Mouse (Mus musculus) hindbrain, embryonic 13.5 days (tissue): ENCODE measurements around the gene B4galnt3. TPM values are rescaled to one million over a fixed set of nuclear protein-coding genes. Genes with fewer than 3 reads are reported as not detected.

Experiments used
- ATAC-seq: fragments of 200-750 bp; cut with Nextera tagmentation; 2 replicates; pipeline ENCODE4 v1.8.0; 2017; ENCODE audit warnings: moderate TSS enrichment; ENCODE audit not compliant: low FRiP score
- H3K27ac ChIP-seq: fragments of 300-500 bp; sonication (generic); 2 replicates; pipeline ENCODE4 v1.5.1; 2015; ENCODE audit warnings: inconsistent platforms, mild to moderate bottlenecking, moderate library complexity
- H3K27me3 ChIP-seq: fragments of 300-500 bp; sonication (generic); 2 replicates; pipeline ENCODE4 v1.6.1; 2015; ENCODE audit warnings: mild to moderate bottlenecking, inconsistent platforms
- H3K36me3 ChIP-seq: fragments of 300-500 bp; sonication (generic); 2 replicates; pipeline ENCODE4 v1.6.1; 2015; ENCODE audit warnings: mild to moderate bottlenecking, inconsistent platforms
- H3K4me1 ChIP-seq: fragments of 300-500 bp; sonication (generic); replicated peaks from 2 replicates; pipeline ENCODE4 v1.6.1; 2015; ENCODE audit warnings: inconsistent platforms
- H3K4me2 ChIP-seq: fragments of 300-500 bp; sonication (generic); 2 replicates; pipeline ENCODE4 v1.6.1; 2015; ENCODE audit warnings: inconsistent platforms, mild to moderate bottlenecking, moderate library complexity
- H3K4me3 ChIP-seq: fragments of 300-500 bp; sonication (generic); 2 replicates; pipeline ENCODE4 v1.5.1; 2015; ENCODE audit warnings: mild to moderate bottlenecking, inconsistent platforms
- H3K9ac ChIP-seq: fragments of 300-500 bp; sonication (generic); 2 replicates; pipeline ENCODE4 v1.6.1; 2015; ENCODE audit warnings: mild to moderate bottlenecking, inconsistent platforms
- H3K9me3 ChIP-seq: fragments of 300-500 bp; sonication (generic); 2 replicates; pipeline ENCODE4 v1.6.1; 2016; ENCODE audit warnings: inconsistent platforms
- WGBS: fragments of 180-500 bp; shearing (Covaris S2); methylation state at CpG from one replicate; pipeline ENCODE4 v1.1.7; 2015; 5-methylcytosine and 5-hydroxymethylcytosine counted together
- polyA plus RNA-seq: library from polyadenylated mRNA; unstranded; fragments of >200 nt; fragmentation: Nextera tagmentation; extraction: Ambion mirVana; gene quantifications from 2 replicates; pipeline ENCODE4 v1.2.1, GENCODE M21; 2015

The B4galnt3 gene
- polyA plus RNA-seq, 1 experiment from 2014 or later = 0.27 TPM

- WGBS = 77% methylated on average over 7 of the region's 7 CpGs
- H3K9ac ChIP-seq = no peak overlapping the region
- no peak for ATAC-seq
- H3K27me3 ChIP-seq = no peaks in the 10 kb centered on the region
- no peaks in the 10 kb centered on the region for H3K4me1 ChIP-seq
- no peak overlapping the region for H3K4me2 ChIP-seq
- no peaks in the 10 kb centered on the region for H3K9me3 ChIP-seq
- no peak overlapping the region for H3K27ac ChIP-seq
- no peak overlapping the region for H3K4me3 ChIP-seq
- H3K36me3 ChIP-seq = no peaks in the 10 kb centered on the region
Observed at GRCm38 (mm10) chr6:120174602-120175115, 119.7 kb downstream of the B4galnt3 start.

GRCm38 (mm10) chr6:120174028-120174601, 120.2 kb downstream of the B4galnt3 start:
- no peak overlapping the region for H3K4me2 ChIP-seq
- no peak for ATAC-seq
- H3K27me3 ChIP-seq = no peaks in the 10 kb centered on the region
- no peak overlapping the region for H3K9ac ChIP-seq
- H3K27ac ChIP-seq = no peak overlapping the region
- WGBS = 71% methylated on average over 6 of the region's 6 CpGs
- no peaks in the 10 kb centered on the region for H3K4me1 ChIP-seq
- no peaks in the 10 kb centered on the region for H3K36me3 ChIP-seq
- no peaks in the 10 kb centered on the region for H3K9me3 ChIP-seq
- no peak overlapping the region for H3K4me3 ChIP-seq

- Histone ChIP-seq H3K4me2 (no peak overlapping the region), H3K27ac (no peak overlapping the region), H3K4me3 (no peak overlapping the region), H3K4me1 (no peaks in the 10 kb centered on the region), H3K36me3 (no peaks in the 10 kb centered on the region), H3K27me3 (no peaks in the 10 kb centered on the region), H3K9ac (no peak overlapping the region), H3K9me3 (no peaks in the 10 kb centered on the region)
- WGBS = 82% methylated on average over 8 of the region's 8 CpGs
- ATAC-seq = no peak
Observed at GRCm38 (mm10) chr6:120172294-120173017, 121.9 kb downstream of the B4galnt3 start.

- H3K9me3 ChIP-seq = no peaks in the 10 kb centered on the region
Observed at GRCm38 (mm10) chr6:120167574-120167973, 126.8 kb downstream of the B4galnt3 start.

GRCm38 (mm10) chr6:120164765-120165164, 129.6 kb downstream of the B4galnt3 start:
- Histone ChIP-seq H3K27me3 (no peaks in the 10 kb centered on the region), H3K36me3 (no peaks in the 10 kb centered on the region), H3K4me2 (no peak overlapping the region), H3K4me3 (no peak overlapping the region), H3K4me1 (peaks cover 1% of the 10 kb centered on the region; the same call in 1 of the 2 replicates), H3K27ac (no peak overlapping the region), H3K9me3 (no peaks in the 10 kb centered on the region), H3K9ac (no peak overlapping the region)
- no peak for ATAC-seq
- WGBS = 77% methylated on average over 4 of the region's 4 CpGs

More at GRCm38 (mm10) chr6:120167574-120167973, 126.8 kb downstream of the B4galnt3 start:
- no peak overlapping the region for H3K27ac ChIP-seq
- no peak overlapping the region for H3K4me2 ChIP-seq
- H3K4me3 ChIP-seq = no peak overlapping the region
- no peak for ATAC-seq
- WGBS = 75% methylated on average over 4 of the region's 4 CpGs
- no peaks in the 10 kb centered on the region for H3K27me3 ChIP-seq
- no peaks in the 10 kb centered on the region for H3K36me3 ChIP-seq
- H3K4me1 ChIP-seq = no peaks in the 10 kb centered on the region
- no peak overlapping the region for H3K9ac ChIP-seq

- peaks cover 13% of the 10 kb centered on the region for H3K4me1 ChIP-seq
- H3K27ac ChIP-seq = no peak overlapping the region
- H3K4me3 ChIP-seq = no peak overlapping the region
- ATAC-seq = no peak
- 80% methylated on average over 6 of the region's 6 CpGs for WGBS
- no peak overlapping the region for H3K4me2 ChIP-seq
- no peaks in the 10 kb centered on the region for H3K27me3 ChIP-seq
- no peaks in the 10 kb centered on the region for H3K9me3 ChIP-seq
- no peak overlapping the region for H3K9ac ChIP-seq
- H3K36me3 ChIP-seq = no peaks in the 10 kb centered on the region
Observed at GRCm38 (mm10) chr6:120162928-120163327, 131.4 kb downstream of the B4galnt3 start.

GRCm38 (mm10) chr6:120159133-120159901, 135.0 kb downstream of the B4galnt3 start:
- Histone ChIP-seq H3K4me2 (no peak overlapping the region), H3K36me3 (no peaks in the 10 kb centered on the region), H3K27me3 (peaks cover 3% of the 10 kb centered on the region; the same call in 1 of the 2 replicates), H3K27ac (peak overlapping the region; percentile 37; the same call in 1 of the 2 replicates), H3K9ac (no peak overlapping the region), H3K4me1 (peaks cover 18% of the 10 kb centered on the region), H3K9me3 (no peaks in the 10 kb centered on the region), H3K4me3 (no peak overlapping the region)
- peak; percentile 83 for ATAC-seq
- 51% methylated on average over 9 of the region's 9 CpGs for WGBS

- no peaks in the 10 kb centered on the region for H3K9me3 ChIP-seq
- 65% methylated on average over 6 of the region's 6 CpGs for WGBS
- H3K27ac ChIP-seq = 0 out of 2 replicates have a peak overlapping the region, but pooled peaks have one; percentile 1
- no peak for ATAC-seq
- H3K4me3 ChIP-seq = no peak overlapping the region
- H3K4me1 ChIP-seq = peaks cover 18% of the 10 kb centered on the region
- H3K4me2 ChIP-seq = no peak overlapping the region
- H3K27me3 ChIP-seq = peaks cover 3% of the 10 kb centered on the region; the same call in 1 of the 2 replicates
- H3K36me3 ChIP-seq = no peaks in the 10 kb centered on the region
- no peak overlapping the region for H3K9ac ChIP-seq
Observed at GRCm38 (mm10) chr6:120157479-120157878, 136.9 kb downstream of the B4galnt3 start.

GRCm38 (mm10) chr6:120155510-120155909, 138.8 kb downstream of the B4galnt3 start:
- WGBS = 90% methylated on average over 4 of the region's 4 CpGs
- H3K27me3 ChIP-seq = peaks cover 3% of the 10 kb centered on the region; the same call in 1 of the 2 replicates
- H3K9ac ChIP-seq = no peak overlapping the region
- no peak overlapping the region for H3K27ac ChIP-seq
- no peaks in the 10 kb centered on the region for H3K9me3 ChIP-seq
- H3K4me1 ChIP-seq = peaks cover 18% of the 10 kb centered on the region
- no peak overlapping the region for H3K4me2 ChIP-seq
- no peak overlapping the region for H3K4me3 ChIP-seq
- no peaks in the 10 kb centered on the region for H3K36me3 ChIP-seq
- no peak for ATAC-seq

- ATAC-seq = no peak
- Histone ChIP-seq H3K4me2 (no peak overlapping the region), H3K36me3 (no peaks in the 10 kb centered on the region)
Observed at GRCm38 (mm10) chr6:120154526-120155309, 139.6 kb downstream of the B4galnt3 start.

More at GRCm38 (mm10) chr6:120154526-120155309, 139.6 kb downstream of the B4galnt3 start:
- Histone ChIP-seq H3K4me3 (no peak overlapping the region), H3K4me1 (peaks cover 17% of the 10 kb centered on the region), H3K27me3 (peaks cover 3% of the 10 kb centered on the region; the same call in 1 of the 2 replicates), H3K9me3 (no peaks in the 10 kb centered on the region), H3K9ac (no peak overlapping the region), H3K27ac (no peak overlapping the region)
- WGBS = 69% methylated on average over 5 of the region's 5 CpGs
